Mouse (Mus musculus) megakaryocyte-erythroid progenitor cell, adult 5-6 weeks (primary cell): ENCODE results near the gene Epha10. TPM values are rescaled to one million over a fixed set of nuclear protein-coding genes. Genes with fewer than 3 reads are reported as not detected.
A peak's percentile ranks its signal among the peaks of the same experiment; 100 is the strongest.

Source experiments
- ATAC-seq: replicated peaks from 2 replicates; pipeline ENCODE4 v1.8.0; 2016; ENCODE audit warnings: mild to moderate bottlenecking, inconsistent platforms; ENCODE audit not compliant: severe bottlenecking, poor library complexity, low FRiP score, low TSS enrichment
- total RNA-seq, 2 experiments: library from RNA; stranded (forward) in 1 of 2; stranded (reverse) in 1 of 2; fragments of 200-1000, 215-1000 nt in 1 of 2; fragments of >200 nt in 1 of 2; fragmentation: Nextera tagmentation in 1 of 2; gene quantifications; 2 replicates each; pipeline ENCODE4 v1.2.3; 2014 to 2017

Epha10 gene
- total RNA-seq (2014; fragmentation: Nextera tagmentation) (not detected in 2 replicates), total RNA-seq (2017) (not detected in 2 replicates)

DNA sequence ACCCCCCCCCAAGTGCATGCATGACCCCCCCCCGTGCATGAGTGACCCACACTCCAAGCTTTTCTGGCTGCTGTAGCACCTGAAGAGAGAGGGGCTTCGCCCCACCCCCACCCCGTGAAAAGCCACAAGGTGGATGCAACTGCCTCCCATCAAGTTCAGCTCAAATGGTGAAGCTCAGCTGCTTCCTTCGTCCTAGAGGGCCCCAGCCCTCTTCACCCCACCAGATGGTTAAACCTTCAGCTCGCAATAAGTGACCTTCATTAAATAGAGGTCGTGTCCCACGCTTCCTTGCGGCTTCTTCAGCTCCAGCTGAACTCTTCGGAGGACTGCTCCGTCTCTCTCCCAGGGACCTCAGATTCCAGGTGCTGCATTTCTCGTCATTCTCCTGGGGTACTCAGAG is at the start of gene Epha10:
Epha10 (plus strand) TSS at position 301 of the 400 bp plus-strand sequence.
- ATAC-seq = no peak

DNA sequence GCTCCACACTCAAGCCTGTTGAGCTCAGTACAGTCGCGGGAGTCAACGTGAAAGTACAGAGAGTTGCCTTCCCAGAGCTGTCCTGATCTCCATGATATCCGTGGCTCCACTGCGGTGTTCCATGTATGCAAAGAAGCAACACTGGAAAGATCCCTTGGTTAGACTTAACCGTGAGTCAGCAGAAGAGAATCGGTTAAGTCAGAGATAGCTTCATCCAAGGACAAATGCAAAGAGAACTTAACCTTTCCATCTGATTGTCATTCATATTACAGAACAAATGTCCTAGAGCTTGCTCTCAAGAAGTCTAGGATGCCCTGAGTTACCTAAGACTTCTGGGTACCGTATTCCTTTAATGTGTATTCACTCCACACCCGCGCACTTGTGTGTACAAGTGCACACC is 47.9 kb upstream of the Epha10 start:
- no peak for ATAC-seq

DNA sequence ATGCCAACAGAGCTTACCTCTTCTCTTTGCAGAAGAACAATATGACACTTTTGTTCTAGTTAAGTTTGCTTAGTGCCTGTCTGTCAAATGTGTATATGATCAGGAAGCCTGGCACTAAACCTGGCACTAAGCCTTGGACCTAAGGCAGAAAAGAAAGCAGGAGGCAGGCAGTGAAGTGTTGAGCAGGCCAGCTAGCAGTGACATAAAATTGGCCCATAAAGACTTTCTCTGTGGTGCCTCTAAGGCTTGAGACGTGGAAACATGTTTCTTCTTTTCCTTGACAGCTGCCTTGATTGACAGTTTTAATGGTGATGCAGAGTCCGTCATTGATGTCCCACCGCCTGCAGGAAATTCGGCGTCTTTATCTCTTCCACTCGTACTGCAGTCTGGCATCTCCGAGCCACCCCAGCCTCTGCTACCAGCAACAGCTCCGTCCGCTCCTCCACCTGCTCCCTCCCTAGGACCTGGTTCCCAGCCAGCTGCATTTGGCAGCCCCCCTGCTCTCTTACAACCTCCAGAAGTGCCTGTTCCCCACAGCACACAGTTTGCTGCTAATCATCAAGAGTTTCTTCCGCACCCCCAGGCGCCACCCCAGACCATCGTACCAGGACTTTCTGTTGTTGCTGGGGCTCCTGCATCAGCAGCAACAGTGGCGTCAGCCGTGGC is 42.5 kb upstream of the Epha10 start:
- ATAC-seq = no peak

DNA sequence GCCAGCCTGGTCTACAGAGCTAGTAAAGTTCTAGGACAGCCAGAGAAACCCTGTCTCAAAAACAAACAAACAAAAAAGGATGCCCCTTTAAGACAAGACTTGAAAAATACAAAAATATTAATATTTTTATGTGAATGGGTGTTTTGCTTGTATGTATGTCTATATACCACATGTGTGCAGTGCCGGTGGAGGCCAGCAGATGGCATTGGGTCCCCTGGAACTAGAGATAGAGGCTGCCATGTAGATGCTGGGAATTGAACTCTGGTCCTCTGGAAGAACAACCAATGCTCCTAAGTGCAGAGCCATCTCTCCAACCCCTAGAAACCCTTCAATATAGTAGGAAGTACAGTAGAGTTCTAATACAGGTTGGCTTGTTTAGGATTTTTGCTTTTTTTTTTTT is 39.7 kb upstream of the Epha10 start:
- ATAC-seq = no peak

DNA sequence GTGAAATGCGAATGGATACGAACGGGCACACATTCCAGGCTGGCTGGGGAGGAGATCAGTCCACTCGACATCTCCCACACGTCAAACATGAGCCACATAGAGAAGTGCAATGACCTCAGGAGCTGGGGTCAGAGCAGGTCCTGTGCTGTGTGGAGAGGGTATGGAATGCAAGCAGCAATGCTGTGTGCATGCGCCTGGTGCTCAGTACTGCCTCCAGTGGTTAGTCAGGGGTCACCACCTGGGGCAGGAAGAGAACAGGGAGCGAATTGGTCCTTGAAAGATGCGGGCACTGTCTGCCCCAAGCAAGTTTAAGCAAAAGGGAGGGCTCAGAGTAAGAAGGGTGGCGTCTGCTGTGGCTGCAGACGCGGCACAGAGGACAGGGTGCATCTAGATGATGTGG is 37.2 kb upstream of the Epha10 start:
- peak; percentile 84 for ATAC-seq

DNA sequence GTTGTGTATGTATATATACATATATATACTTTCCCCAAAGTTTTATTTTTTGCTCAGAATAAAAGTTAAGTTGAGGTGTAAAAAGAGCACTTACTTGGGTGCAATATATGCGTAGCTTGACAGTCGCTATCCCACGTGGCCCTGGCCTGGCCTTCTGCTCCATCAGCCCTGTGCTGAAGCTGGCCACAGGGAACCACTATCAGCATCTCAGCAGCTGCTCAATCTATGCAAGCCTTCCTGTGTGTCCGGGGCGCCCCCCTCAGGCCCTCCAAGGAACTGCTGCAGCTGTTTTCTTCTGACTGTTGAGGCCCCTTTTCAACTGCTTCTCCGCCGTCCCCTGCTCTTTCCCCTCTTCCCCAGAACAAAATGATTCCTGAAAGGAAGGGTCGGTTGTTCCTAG is 33.1 kb upstream of the Epha10 start:
- peak; percentile 79 for ATAC-seq

DNA sequence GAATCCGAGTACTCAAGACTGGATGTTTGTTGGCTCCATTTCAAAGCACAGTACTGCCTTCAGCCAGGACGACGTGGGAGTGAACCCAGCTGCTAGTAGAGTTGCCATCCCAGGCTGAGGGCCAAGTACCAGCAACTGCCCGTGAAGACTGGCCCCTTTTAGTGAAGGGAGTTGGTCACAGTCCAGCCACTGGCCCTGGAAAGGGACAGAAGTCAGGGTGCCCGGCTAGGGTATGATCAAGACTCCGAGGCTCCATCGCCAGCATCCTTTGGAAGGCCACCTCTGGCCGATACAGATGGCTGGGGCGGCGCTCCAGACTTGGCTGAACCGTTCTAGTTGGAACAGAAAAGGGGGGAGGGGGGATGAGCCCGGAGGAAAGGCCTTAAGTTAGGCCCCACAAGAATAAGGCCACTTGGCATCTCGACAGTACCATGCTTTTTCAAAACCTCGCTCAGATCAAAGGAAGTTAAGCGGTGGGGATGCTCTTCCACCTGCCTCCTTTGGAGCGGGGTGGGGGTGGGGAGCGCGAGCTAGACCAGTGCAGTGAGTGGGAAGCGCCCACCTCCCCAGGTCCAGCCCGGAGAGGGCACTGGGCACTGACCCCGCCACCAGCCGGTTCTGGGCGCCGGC is 31.0 kb upstream of the Epha10 start:
- no peak for ATAC-seq

DNA sequence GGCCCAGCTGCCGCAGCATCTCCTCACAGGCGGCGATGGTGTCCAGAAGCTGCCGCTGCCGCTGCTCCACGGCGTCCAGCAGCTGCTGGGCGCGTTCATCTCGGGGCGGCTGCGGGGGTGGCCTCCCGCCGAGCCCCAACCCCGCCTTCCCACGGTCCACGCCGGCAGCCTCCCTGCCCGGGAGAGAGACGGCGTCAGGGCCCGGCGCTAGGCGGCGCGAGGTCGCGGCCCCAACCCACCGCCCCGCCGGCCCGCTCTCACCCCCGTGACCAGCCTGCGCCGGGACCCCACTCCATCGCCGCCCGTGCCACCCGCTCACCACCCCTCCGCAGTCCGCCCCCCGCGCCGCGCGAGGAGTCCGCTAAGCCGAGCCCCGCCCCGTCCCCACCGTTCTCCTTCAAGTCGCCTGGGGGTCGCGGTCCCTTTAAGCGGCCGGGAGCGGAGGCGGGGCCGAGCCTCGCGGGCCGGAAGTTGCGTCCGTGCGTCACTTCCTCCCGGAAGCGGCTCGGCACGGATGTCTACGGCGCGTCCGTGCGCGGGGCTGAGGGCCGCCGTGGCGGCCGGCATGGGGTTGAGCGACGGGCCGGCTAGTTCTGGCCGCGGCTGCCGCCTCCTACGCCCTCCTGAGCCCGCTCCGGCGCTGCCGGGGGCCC is 30.3 kb upstream of the Epha10 start, which contains the start of gene Yrdc:
Yrdc (plus strand) TSS at position 419 of the 653 bp plus-strand sequence.
- ATAC-seq = peak; percentile 73

DNA sequence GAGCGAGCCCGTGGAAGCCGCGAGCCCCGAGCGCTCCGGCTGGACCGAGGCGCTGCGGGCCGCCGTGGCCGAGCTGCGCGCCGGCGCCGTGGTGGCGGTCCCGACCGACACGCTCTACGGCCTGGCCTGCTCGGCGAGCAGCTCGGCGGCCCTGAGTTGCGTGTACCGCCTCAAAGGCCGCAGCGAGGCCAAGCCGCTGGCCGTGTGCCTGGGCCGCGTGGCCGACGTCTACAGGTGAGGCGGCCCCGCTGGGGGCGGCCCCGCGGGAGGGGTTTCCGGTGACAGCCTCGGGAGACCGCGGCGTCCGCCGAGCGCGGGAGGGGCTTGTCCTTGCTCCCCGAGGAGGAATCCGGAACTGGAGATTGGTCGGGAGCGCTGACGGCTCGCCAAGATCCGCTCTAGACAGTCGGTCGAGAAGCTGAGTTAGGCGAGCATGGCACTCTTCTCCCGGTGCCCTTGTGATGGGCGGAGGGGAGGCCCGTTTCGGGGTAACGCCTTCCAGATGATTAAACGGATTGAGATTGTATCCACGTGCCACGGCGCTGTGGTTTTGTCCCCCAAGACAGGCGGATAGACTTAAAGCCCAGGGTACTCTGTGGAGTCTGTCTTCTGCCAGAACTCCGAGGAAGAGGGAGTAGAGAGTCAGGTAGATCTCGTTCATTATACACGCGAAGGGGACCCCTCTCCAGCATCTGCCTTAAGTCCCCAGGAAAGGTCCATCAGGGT is 29.6 kb upstream of the Epha10 start, which contains the start of gene 1110065P20Rik:
1110065P20Rik (minus strand) TSS at position 264 of the 726 bp plus-strand sequence.
- peak; percentile 45 for ATAC-seq

DNA sequence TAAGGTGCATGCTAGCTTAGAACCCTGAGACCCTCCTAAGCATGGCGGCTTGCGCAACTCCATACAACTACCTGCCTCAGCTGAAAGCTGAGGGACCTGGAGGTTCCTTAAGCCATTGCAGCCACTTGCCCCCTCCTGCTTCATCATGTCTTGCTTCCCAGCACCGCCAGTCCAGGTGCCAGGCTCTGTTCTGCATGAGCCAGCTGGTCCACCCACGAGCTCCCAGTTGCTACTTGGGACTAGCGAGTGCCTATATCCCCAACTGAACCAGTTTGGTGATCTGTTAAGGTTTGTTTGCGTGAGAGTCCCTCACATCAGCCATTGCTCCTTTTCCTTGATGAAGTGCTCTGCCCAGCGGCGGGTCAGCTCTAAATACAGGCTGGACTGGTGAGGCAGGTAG is 24.4 kb upstream of the Epha10 start:
- ATAC-seq = no peak

DNA sequence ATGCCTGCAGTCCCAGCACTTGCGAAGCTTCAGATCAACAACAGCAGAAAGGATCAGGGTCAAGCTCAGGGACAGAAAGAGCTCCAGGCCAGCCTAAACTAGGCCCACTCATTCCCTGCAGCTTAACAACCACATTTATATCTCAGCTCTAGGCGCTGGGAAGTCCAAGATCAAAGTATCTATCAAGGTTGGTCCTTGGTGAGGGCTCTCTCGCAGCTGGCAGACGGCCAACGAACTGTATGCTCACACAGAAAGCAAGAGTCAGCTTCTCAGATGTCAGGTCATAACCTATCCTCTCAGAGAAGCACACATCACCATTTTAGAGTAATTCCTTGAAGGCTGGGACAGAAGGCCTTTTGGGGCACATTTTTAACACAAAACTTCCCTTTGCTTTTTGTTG is 22.3 kb upstream of the Epha10 start:
- no peak for ATAC-seq

DNA sequence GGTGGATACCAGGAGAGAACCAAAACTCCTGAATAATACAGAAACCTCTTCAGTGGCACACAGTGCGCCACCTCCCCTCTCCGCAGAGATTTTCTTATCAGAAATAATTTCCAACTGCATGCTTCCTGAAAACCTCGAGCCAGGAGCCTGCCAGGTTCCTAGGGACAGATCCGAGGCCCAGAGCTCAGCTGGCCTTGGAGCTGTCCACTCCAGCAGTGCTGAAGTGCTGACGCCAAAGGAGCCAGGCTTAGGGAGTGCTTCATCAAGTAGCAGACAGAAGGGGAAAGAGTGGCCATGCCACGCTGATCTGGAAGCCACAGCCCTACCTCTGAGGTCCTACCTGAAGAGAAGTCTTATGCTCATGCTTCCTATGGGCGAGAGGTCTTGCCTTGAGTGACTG is 20.3 kb upstream of the Epha10 start:
- peak; percentile 81 for ATAC-seq

DNA sequence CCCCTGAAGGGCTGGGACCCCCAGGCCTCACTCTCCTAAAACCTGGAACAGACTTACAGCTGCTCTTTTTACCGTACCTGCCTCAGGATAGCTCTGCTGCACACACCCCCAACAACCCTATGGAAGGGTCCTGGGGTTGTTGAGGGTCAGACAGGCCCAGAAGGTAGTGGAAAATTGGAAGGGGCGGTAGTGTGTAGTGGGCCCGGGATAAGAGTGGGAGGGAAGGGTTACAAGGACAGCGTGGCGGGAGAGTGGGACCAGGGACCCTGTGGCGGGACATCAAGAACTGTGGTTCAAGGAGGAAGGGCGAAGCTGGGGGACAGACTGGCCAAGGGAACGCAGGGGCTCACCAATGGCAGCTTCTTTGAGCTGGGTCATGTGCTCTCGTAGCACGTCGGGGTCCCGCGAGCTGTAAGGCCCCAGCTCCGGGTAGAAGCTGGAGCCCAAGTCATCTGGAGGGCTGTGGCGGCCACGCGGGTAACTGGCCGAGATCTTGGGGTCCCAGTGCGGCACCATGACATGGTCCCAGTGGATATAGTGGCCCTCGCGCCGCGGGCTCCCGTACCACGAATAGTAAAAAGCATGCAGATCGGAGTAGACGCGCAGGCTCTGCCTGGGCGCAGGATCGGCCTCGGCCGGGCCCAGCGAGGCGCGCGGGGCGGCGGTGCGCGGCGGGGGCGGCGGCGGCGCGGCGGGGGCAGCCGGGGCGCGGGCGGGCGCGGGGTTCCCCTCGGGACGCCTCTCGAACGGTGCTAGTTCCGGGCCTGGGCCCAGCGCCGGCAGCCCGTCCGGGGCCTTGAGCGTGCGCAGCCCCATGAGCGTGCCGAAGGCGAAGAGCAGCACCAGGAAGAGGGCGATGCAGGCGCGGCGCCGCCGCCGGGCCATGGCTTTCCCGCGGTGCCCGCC is 19.2 kb upstream of the Epha10 start, which contains the start of gene Maneal:
Maneal (minus strand) TSS at position 889 of the 906 bp plus-strand sequence.
- ATAC-seq = no peak

DNA sequence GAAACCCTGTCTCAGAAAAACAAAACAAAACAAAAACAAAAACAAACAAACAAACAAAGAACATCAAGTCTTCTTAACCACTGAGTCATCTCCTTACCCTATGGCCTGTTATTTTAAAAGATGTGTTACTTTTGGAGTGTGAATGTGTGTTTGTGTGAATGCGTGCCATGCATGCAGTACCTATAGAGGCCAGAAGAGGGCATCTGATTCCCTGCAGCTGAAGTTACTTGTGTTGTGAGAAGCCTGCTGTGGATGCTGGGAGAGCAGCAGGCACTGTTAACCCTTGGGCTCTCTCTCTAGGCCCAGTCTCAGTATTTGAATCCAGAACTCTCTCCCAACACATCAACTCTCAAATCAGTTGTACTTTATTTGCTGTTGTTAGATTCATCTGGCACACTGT is 8.0 kb upstream of the Epha10 start:
- ATAC-seq = no peak

DNA sequence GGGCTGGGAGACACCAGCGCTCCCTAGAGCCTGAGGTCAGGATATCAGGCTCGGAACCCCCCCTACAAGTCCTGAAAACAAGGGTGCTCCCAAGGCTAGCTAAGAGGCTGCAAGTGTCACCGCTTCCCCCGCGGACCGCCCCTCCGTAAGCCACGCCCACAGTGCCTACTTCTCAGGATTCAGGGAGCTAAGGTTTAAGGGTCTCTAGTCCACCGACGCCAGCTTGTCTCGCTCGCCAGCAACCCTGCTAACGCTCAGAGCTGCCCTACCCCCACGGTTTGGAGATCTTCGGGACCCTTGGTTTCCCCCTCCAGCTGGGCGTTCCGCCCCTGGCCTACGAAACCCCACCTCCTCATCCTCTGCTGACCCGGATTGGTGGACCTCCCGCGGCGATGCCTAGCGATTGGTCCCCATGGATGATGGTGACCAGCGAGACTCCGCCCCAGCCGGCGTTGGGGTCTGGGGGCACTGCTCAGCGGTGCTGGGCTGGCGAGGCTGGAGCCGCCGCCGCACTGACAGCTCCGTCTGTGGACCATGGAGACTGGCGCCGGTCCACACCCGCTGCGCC is 726 bp downstream of the Epha10 start:
- ATAC-seq = no peak

DNA sequence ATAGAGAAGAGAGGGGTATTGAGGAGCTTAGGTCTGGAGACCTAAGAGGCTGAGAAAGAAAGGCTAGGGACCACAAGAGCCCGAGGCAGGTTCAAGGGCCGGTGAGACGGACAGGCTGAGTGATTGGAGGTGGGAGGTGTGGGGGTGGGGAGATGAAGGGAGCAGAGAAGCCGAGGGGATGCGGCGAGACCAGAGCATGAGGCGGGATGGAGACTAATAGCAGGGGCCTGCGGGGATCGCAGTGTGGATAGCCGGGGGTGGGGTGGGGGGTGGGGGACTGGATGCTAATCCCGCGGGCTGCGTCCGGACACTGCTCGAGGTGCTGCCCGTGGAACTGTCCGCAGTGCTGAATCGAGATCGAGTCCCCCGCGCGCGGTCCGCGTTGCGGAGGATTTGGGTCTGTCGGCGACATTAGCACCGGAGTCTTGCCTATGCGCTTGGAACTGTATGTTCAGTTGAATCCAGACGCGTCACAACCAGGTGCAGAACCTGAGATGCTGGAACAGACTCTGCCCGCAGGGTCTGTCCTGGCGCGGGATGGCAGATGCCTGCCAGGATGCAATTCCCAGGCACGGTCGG is 1.5 kb downstream of the Epha10 start:
- ATAC-seq = peak; percentile 60

DNA sequence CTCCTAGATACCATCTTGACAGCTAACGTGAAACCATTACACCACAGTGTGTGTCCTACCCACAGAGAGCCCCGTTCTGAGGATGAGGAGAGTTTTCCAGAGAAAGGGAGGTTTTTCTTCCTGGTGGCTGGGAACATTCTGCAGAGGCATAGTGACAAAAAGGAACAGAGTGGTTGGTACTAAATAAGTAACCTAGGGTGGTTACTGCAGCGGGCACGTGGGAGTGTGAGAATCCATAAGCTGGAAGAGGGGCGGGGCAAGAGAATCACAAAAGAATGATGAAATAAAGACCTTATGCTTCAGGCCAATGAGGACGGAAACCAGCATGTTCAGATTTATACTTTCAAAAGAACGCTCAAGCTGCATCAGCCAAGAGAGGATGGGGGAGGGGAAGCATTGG is 8.0 kb downstream of the Epha10 start:
- no peak for ATAC-seq

DNA sequence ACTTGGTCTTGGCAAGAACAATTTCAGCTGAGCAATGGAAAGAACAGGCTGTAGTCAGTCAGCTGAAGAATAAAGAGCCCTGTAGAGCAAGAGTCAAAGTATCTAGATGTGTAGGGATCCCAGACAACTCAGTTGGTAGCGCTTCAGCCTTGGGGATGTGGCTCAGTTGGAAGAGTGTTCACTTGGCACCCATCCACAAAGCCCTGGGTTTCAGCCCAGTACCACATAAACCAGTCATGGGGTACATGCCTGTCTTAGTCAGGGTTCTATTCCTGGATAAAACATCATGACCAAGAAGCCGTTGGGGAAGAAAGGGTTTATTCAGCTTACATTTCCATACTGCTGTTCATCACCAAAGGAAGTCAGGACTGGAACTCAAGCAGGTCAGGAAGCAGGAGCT is 9.2 kb downstream of the Epha10 start:
- no peak for ATAC-seq
